Mouse (Mus musculus) forebrain, embryonic 14.5 days (tissue): ENCODE data around the gene Pla2g4c. TPM values are rescaled to one million over a fixed set of nuclear protein-coding genes. Genes with fewer than 3 reads are reported as not detected.

Experiments
- ATAC-seq: fragments of 200-750 bp; cut with Nextera tagmentation; 2 replicates; pipeline ENCODE4 v1.8.0; 2017; ENCODE audit warnings: mild to moderate bottlenecking, moderate library complexity
- DNase-seq: peaks from one replicate; pipeline ENCODE4 v3.0.0-alpha.2; 2015; ENCODE audit warnings: low spot score
- H3K27ac ChIP-seq: fragments of 300-500 bp; sonication (generic); 2 replicates; pipeline ENCODE4 v1.5.1; 2014; ENCODE audit warnings: low read depth, mild to moderate bottlenecking, control low read depth, low read length, moderate library complexity
- H3K27me3 ChIP-seq: fragments of 300-500 bp; sonication (generic); replicated peaks from 2 replicates; pipeline ENCODE4 v1.6.1; 2014; ENCODE audit warnings: low read length, control low read depth, mixed read lengths; ENCODE audit not compliant: control insufficient read depth, insufficient read depth
- H3K36me3 ChIP-seq: fragments of 300-500 bp; sonication (generic); 2 replicates; pipeline ENCODE4 v1.6.1; 2014; ENCODE audit warnings: low read length, control low read depth; ENCODE audit not compliant: control insufficient read depth, insufficient read depth
- H3K4me1 ChIP-seq: fragments of 300-500 bp; sonication (generic); 2 replicates; pipeline ENCODE4 v1.6.1; 2014; ENCODE audit warnings: antibody characterized with exemption, low read length, control low read depth; ENCODE audit not compliant: control insufficient read depth, insufficient read depth
- H3K4me2 ChIP-seq: fragments of 300-500 bp; sonication (generic); 2 replicates; pipeline ENCODE4 v1.6.1; 2014; ENCODE audit warnings: mild to moderate bottlenecking, control low read depth, low read length
- H3K4me3 ChIP-seq: fragments of 300-500 bp; sonication (generic); 2 replicates; pipeline ENCODE4 v1.5.1; 2014; ENCODE audit warnings: low read depth, low read length, control low read depth
- H3K9ac ChIP-seq: fragments of 300-500 bp; sonication (generic); 2 replicates; pipeline ENCODE4 v1.6.1; 2014; ENCODE audit warnings: mild to moderate bottlenecking, low read length, control low read depth, moderate library complexity
- H3K9me3 ChIP-seq: fragments of 300-500 bp; sonication (generic); replicated peaks from 2 replicates; pipeline ENCODE4 v1.6.1; 2016; ENCODE audit warnings: low read length, control low read depth, mixed read lengths; ENCODE audit not compliant: control insufficient read depth
- WGBS: fragments of 180-500 bp; shearing (Covaris S2); extraction: QIAGEN DNeasy Blood & Tissue Kit; methylation state at CpG from one replicate; pipeline ENCODE4 v1.1.7; 2014; 5-methylcytosine and 5-hydroxymethylcytosine counted together
- polyA plus RNA-seq: library from polyadenylated mRNA; unstranded; fragments of >200 nt; fragmentation: Nextera tagmentation; extraction: Ambion mirVana; gene quantifications from 2 replicates; pipeline ENCODE4 v1.2.1, GENCODE M21; 2014

Gene Pla2g4c
- polyA plus RNA-seq, 1 experiment from 2014 or later, result 0.36 TPM

DNA sequence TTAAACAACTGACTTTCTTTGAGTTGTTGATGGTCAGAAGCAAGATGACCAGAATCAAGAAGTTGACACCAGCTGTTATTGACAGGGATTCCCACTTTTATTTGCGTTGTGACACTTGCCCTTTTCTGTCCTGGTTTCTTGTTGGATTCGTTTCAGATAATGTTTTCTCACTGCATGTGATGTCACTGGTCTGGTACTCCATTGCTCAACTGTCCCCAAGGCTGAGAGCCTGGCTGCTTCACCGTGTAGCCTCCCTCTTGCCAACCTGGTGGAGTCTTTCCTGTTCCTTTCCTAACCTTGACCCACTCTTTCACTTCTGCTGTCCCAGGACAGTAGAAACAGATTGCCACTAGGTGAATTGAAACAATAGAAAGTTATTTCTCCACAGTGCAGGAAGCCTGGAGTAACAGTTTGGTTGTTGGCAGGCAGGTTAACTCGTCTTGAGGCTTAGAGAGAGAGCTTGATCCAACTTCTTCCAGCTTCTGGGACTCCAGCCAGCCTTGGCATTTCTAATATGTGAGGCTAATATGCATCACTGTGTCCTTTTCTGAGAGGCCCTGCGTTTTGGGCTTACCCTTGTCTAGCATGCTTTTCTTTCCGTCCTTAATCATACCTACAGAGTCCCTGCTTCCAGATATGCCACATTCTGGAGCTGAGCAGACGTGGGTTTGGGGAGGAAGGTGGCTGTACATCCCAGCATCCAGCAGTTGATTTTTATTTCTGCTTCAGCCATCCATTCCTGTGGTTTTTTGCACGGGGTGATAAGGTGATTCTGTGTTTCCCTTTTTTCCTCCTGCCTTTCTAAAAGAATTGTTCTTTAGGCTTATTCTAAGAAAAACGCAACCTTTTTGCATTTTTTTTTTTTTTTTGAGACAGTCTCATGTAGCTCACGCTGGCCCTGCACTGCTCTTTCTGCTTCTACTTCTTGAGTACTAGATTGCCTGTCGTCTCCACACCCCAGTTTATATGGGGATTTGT, 30.3 kb upstream of the Pla2g4c start:
- Histone ChIP-seq H3K4me1 (no peaks in the 10 kb centered on the region), H3K27ac (no peak overlapping the region), H3K36me3 (peaks cover 88% of the 10 kb centered on the region), H3K9me3 (no peaks in the 10 kb centered on the region), H3K9ac (no peak overlapping the region), H3K27me3 (no peaks in the 10 kb centered on the region), H3K4me3 (no peak overlapping the region), H3K4me2 (no peak overlapping the region)
- 88% methylated on average over 11 of the region's 11 CpGs for WGBS
- ATAC-seq, result no peak
- DNase-seq, result no peak

DNA sequence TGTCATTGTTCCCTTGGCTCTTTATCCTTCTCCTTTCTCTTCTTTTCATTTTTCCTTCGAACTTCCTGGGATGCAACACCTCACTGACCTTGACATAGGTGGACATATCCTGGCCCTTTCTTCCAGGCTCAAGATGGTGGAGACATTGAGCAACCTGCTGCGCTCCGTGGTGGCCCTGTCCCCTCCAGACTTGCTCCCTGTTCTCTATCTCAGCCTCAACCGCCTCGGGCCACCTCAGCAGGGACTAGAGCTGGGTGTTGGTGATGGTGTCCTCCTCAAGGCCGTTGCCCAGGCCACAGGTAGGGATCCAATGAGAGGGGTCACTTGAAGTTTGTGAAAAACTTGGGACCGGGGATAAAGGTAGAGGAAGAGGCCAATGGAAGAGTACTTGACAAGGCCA, 29.2 kb upstream of the Pla2g4c start:
- WGBS, result 93% methylated on average over 7 of the region's 7 CpGs
- Histone ChIP-seq H3K9ac (no peak overlapping the region), H3K27me3 (no peaks in the 10 kb centered on the region), H3K36me3 (peaks cover 89% of the 10 kb centered on the region), H3K4me2 (no peak overlapping the region), H3K27ac (no peak overlapping the region), H3K4me1 (no peaks in the 10 kb centered on the region), H3K9me3 (no peaks in the 10 kb centered on the region), H3K4me3 (no peak overlapping the region)
- DNase-seq, result no peak
- no peak for ATAC-seq

DNA sequence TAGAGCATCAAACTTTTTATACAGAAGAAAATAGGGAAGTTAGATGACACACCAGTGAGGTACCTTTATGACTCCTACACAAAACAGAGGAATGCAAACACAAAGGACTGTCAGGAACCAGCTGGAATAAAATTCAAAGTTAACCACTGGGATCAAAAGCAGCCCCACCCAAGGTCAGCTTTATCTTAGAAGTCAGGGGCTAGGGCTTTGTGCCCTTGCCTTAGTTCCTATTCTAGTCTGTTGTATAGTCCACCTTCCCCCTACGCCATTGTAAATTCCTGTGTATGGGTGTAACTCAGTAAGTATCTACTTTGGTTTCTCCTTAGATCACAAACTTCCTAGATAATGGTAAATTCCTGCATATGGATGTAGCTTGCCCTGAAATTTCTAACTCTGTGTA, 26.8 kb upstream of the Pla2g4c start:
- Histone ChIP-seq H3K27me3 (no peaks in the 10 kb centered on the region), H3K4me1 (no peaks in the 10 kb centered on the region), H3K4me3 (no peak overlapping the region), H3K4me2 (no peak overlapping the region), H3K9me3 (no peaks in the 10 kb centered on the region), H3K36me3 (peaks cover 89% of the 10 kb centered on the region), H3K9ac (no peak overlapping the region), H3K27ac (no peak overlapping the region)
- ATAC-seq (no peak), DNase-seq (no peak)
- WGBS, result 96% methylated on average over 1 of the region's 1 CpGs

DNA sequence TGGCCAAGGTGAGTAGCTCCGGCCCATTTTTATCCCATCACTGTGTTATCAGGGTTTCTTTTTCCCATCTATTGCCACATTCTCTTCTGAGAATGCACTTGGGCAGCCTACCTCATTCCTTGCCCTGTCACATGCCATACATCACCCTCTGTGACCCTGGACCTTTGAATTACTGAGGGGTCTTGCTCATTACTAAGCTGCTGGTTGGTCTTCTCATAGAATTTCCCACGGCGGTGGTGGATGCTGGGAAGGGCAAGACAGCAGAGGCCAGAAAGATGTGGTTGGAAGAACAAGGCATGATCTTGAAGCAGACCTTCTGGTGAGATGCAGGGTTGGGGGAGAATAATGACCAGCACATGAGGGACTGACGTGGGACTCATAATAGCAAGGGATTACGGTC, 25.6 kb upstream of the Pla2g4c start:
- no peak overlapping the region for H3K4me3 ChIP-seq
- no peak overlapping the region for H3K27ac ChIP-seq
- no peaks in the 10 kb centered on the region for H3K9me3 ChIP-seq
- no peak for ATAC-seq
- no peak overlapping the region for H3K4me2 ChIP-seq
- no peak for DNase-seq
- H3K27me3 ChIP-seq, result no peaks in the 10 kb centered on the region
- peaks cover 92% of the 10 kb centered on the region for H3K36me3 ChIP-seq
- H3K4me1 ChIP-seq, result no peaks in the 10 kb centered on the region
- WGBS, result 98% methylated on average over 5 of the region's 5 CpGs
- no peak overlapping the region for H3K9ac ChIP-seq

DNA sequence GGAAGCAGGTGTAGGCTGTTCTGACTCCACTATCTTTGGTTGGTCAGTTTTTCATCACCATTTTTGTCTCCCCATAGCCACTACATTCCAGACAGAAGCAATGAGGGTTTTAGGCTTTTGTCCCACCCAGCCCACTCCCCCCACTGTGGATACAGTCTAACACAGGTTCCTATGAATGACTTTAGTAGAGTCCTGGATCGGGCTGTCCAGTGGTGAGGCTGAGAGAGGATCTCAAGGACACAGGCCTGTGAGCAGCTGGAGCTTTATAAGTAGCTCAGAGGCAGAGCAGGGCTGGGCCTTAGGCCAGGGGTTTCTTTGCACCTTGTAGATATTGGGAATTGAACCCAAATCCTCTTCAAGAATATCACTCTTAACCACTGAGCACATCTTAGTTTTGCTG, 22.8 kb upstream of the Pla2g4c start:
- H3K36me3 ChIP-seq, result peaks cover 91% of the 10 kb centered on the region
- WGBS, result 90% methylated on average over 1 of the region's 1 CpGs

DNA sequence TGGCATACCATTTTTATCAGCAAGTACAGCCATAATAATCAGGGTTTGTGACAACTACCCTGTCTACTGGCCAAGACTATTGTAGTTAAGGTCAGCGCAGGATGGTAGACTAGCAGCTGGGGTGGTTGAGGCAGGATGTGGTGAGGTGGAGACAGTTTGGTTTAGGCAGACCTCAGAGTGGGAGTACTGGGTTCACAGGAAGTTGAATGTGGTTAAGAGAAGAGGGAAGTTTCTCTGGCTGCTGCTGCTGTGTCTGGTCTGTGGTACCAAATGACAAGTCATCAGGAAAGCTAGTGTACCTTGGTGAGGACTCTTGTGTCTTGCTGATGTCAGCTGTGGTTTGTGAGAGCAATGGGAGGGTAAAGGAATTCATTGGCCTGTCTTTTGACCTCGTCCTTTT, 21.7 kb upstream of the Pla2g4c start:
- no peaks in the 10 kb centered on the region for H3K27me3 ChIP-seq
- peaks cover 91% of the 10 kb centered on the region for H3K36me3 ChIP-seq
- no peaks in the 10 kb centered on the region for H3K9me3 ChIP-seq
- H3K27ac ChIP-seq, result no peak overlapping the region
- 87% methylated on average over 2 of the region's 2 CpGs for WGBS
- H3K4me2 ChIP-seq, result no peak overlapping the region
- no peaks in the 10 kb centered on the region for H3K4me1 ChIP-seq
- ATAC-seq (no peak), DNase-seq (no peak)
- H3K9ac ChIP-seq, result no peak overlapping the region
- no peak overlapping the region for H3K4me3 ChIP-seq

More for the DNA sequence above, 22.8 kb upstream of the Pla2g4c start:
- ATAC-seq (no peak), DNase-seq (no peak)
- Histone ChIP-seq H3K4me2 (no peak overlapping the region), H3K9ac (no peak overlapping the region), H3K9me3 (no peaks in the 10 kb centered on the region), H3K4me3 (no peak overlapping the region), H3K4me1 (no peaks in the 10 kb centered on the region), H3K27me3 (no peaks in the 10 kb centered on the region), H3K27ac (no peak overlapping the region)

DNA sequence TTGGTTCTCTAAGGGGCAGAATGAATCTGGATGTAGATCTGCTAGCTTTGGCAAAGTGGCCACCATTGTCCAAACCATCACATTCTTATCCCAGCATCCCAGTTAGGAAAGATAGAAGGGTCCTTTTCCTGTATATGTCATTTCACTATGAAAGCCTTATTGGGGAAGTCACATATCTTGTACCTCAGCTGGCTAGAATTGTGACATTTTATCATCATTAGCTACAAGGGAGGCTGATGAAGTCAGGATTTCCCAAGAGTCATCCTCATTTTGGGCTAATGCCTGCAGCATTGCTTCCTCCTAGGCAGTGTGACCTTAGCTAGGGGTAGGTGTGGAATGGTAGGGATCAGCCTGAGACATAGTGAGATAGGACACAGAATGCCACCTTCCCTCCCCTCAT, 21.1 kb upstream of the Pla2g4c start:
- H3K4me1 ChIP-seq, result no peaks in the 10 kb centered on the region
- no peaks in the 10 kb centered on the region for H3K9me3 ChIP-seq
- no peak overlapping the region for H3K4me3 ChIP-seq
- no peak for ATAC-seq
- no peak overlapping the region for H3K9ac ChIP-seq
- H3K36me3 ChIP-seq, result peaks cover 96% of the 10 kb centered on the region
- H3K27ac ChIP-seq, result no peak overlapping the region
- no peak for DNase-seq
- H3K4me2 ChIP-seq, result no peak overlapping the region
- no peaks in the 10 kb centered on the region for H3K27me3 ChIP-seq

DNA sequence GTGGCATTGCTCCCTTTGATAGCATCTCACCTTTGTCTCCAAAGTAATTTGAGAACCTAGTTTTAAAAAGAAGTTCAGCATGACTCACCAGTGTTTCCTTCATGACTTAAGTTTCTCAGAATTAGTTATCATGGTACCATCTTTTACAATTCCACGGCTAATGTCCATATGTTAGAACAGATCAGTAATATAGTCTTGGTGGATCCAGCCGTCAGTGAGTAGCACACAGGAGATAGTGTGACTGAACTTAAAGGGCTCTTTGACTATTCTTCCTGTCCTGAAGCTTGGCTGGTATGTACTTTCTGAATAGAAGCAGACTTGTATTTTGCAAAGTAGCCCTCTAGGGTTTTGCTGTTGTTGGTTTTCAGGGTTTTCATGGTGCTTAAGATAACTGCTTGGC, 15.0 kb upstream of the Pla2g4c start:
- H3K27ac ChIP-seq, result no peak overlapping the region
- DNase-seq (no peak), ATAC-seq (no peak)
- peaks cover 82% of the 10 kb centered on the region for H3K36me3 ChIP-seq
- H3K4me1 ChIP-seq, result no peaks in the 10 kb centered on the region
- no peaks in the 10 kb centered on the region for H3K9me3 ChIP-seq
- H3K4me2 ChIP-seq, result no peak overlapping the region
- no peak overlapping the region for H3K4me3 ChIP-seq
- H3K27me3 ChIP-seq, result no peaks in the 10 kb centered on the region
- H3K9ac ChIP-seq, result no peak overlapping the region
- WGBS, result 92% methylated on average over 2 of the region's 2 CpGs

DNA sequence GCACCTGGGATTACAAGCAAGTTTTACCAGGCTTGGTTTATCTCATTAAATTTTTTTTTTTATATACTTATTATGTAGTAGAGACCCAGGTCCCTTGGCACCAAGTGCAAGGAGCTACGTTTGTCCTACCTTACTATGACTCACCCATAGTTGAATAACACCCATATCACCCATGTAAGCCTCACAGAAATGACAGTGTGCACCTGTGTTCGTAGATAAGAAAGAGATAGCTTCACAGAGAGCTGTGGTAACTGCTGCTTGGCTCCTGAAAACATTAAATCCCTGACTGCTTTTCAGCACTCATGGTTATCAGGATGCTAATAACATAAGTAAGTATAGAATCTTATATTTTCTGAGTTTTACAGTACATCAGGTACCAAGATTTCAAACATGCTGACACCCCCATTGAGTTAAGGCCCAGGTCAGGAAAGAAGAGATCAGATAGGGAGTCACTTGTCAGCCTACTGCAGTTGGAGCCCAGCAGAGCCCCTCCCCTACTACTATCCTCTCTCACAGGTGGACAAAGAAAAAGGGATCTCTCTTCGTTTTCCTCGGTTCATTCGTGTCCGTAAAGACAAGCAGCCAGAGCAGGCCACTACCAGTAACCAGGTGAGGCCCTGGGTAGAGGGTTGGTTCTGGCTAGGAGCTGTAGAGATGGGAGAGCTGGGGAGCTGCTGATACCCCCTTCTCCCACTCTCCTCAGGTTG, 13.8 kb upstream of the Pla2g4c start:
- WGBS, result 97% methylated on average over 6 of the region's 6 CpGs
- Histone ChIP-seq H3K9me3 (no peaks in the 10 kb centered on the region), H3K36me3 (peaks cover 72% of the 10 kb centered on the region), H3K4me3 (no peak overlapping the region), H3K9ac (no peak overlapping the region), H3K27ac (no peak overlapping the region), H3K27me3 (no peaks in the 10 kb centered on the region), H3K4me2 (no peak overlapping the region), H3K4me1 (no peaks in the 10 kb centered on the region)
- no peak for DNase-seq
- ATAC-seq, result no peak
